Mouse (Mus musculus) mouse embryonic stem cell (cell line): ENCODE measurements around the gene Dimt1.
"Not testable (repeated sequence)": the region's sequence is repeated elsewhere in the genome, so short reads cannot be mapped to it uniquely, and the experiment has no call there.

Experiments
- in situ Hi-C, 2 experiments: fragments of 300-500 bp; cut with MboI; formaldehyde crosslinking; loops; 1 replicate in 1 of 2; 3 replicates in 1 of 2; pipeline ENCODE4 v1.14.3; 2019 to 2020; ENCODE audit warnings: low sequenced_read_pairs in 2 of 2, low pct_unique_long_range_greater_than_20kb in 1 of 2, mixed read lengths in 1 of 2; ENCODE audit not compliant: unreplicated experiment in 1 of 2

Dimt1 gene

GRCm38 (mm10) chr13:106954880-106955279, 8.0 kb downstream of the Dimt1 start:
- in situ Hi-C loops, result no loop called here

- in situ Hi-C loops, result no loop called here
These were observed 10.6 kb downstream of the Dimt1 start for GRCm38 (mm10) chr13:106957554-106957953.

GRCm38 (mm10) chr13:106958286-106958685, 11.4 kb downstream of the Dimt1 start:
- in situ Hi-C loops, result no loop called here

- in situ Hi-C loops, result no loop called here
These were observed 13.6 kb downstream of the Dimt1 start for GRCm38 (mm10) chr13:106960557-106960956.

GRCm38 (mm10) chr13:106961496-106961895, 14.6 kb downstream of the Dimt1 start:
- in situ Hi-C loops, result no loop called here

- in situ Hi-C loops, result no loop called here
These were observed 50.0 kb downstream of the Dimt1 start for GRCm38 (mm10) chr13:106996891-106997290.

- in situ Hi-C loops, result not testable (repeated sequence)
These were observed 50.6 kb downstream of the Dimt1 start for GRCm38 (mm10) chr13:106997557-106997956.

- in situ Hi-C loops, result no loop called here
These were observed 51.1 kb downstream of the Dimt1 start for GRCm38 (mm10) chr13:106998026-106998425.

GRCm38 (mm10) chr13:106998671-106999070, 51.7 kb downstream of the Dimt1 start:
- in situ Hi-C loops, result no loop called here

GRCm38 (mm10) chr13:107003211-107003610, 56.3 kb downstream of the Dimt1 start:
- in situ Hi-C loops, result no loop called here

- in situ Hi-C loops, result no loop called here
These were observed 61.2 kb downstream of the Dimt1 start for GRCm38 (mm10) chr13:107008174-107008573.
